Mouse (Mus musculus) spleen, embryonic (tissue): ENCODE measurements around the gene Mrtfb.

Experiments used
- CTCF ChIA-PET: fragments of 350-600 bp; sonication (Branson Sonifier 250); formaldehyde crosslinking; loops from one replicate; lab custom pipeline; 2022; lab: Charles Lee

Mrtfb gene

DNA sequence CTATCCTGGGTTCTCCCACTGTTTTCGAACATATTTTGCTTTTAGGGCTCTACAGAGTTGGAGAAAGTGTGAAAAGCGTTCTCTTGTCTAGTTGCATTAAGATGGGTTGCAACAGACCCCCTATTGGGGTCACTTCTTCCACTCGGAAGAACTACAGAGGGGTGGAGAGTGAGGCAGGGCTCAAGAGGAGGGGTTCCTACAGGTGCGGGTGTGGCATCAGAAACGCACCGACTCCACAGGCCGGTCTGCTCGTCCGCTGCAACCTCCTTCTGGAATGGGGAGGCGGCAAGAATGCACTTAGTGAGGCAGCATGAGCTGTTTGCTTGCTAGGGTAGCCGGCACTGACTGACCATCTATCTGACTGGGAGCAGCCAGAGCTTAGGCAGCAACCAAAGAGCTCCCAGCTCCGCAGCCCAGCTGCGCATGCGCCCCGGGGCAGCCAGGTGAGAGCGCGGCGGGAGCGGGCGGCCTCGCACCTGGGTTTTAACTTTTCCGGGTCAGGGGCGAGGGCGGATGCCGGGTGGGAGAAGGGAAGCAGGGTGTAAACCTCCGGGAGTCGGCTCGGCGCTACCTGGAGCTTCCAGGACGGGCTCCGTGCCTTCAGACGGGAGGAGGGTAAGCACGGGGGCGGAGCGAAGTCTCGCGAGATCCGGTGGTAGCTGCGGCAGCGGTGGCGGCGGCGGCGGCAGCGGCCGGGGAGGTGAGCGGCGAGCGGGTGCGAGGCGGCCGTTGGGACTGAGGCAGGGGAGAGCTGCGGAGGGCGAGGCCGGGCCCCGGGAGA is at the start of gene Mrtfb:
Mrtfb (plus strand) TSS at position 627 of the 781 bp plus-strand sequence.
- CTCF ChIA-PET: no interaction called here

DNA sequence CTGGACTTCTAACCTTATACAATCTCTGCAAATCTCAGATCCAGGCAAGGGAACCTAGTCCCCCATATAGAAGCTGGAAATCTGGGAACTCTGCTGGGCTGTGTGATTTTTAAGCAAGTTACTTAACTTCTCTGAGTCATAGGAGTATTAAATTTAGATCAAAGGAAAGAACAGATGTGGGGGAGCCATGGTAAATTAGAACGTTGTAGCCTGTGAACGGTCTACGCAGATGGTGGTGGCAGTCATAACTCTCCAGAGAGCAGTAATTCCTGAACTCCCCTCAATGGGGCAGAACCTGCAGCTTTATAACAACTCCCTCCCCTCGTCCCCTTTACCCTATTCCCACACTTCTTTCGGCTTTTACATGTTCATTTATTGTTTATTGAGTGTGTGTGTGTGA is 48.6 kb upstream of the Mrtfb start:
- CTCF ChIA-PET: no interaction called here

- CTCF ChIA-PET: no interaction called here
Observed at GRCm38 (mm10) chr16:13208087-13208486, 48.2 kb upstream of the Mrtfb start.

DNA sequence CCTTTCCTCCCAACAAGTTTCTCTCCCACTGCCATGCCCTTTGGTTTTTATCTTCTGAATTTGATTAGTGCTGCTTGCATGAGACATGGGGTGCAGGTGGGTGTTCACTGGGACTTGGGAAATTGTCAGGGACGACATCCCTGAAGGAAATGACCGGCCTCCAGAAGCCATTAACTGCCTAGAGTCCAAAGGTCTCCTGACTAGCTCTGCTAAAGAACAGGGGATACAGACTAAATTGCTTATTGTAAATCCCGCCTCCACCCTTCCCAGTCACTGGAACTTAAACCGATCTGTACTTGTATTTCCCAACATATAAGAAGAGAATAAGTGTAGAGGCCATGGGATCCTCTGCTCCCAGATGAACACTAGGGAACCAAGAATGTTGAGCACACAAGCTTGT is 43.5 kb upstream of the Mrtfb start:
- CTCF ChIA-PET: interaction anchor here (0.6 kb wide), 1 partner anchor 1566 kb away, joined by 4 read pairs; no protein-coding TSS in a partner anchor

DNA sequence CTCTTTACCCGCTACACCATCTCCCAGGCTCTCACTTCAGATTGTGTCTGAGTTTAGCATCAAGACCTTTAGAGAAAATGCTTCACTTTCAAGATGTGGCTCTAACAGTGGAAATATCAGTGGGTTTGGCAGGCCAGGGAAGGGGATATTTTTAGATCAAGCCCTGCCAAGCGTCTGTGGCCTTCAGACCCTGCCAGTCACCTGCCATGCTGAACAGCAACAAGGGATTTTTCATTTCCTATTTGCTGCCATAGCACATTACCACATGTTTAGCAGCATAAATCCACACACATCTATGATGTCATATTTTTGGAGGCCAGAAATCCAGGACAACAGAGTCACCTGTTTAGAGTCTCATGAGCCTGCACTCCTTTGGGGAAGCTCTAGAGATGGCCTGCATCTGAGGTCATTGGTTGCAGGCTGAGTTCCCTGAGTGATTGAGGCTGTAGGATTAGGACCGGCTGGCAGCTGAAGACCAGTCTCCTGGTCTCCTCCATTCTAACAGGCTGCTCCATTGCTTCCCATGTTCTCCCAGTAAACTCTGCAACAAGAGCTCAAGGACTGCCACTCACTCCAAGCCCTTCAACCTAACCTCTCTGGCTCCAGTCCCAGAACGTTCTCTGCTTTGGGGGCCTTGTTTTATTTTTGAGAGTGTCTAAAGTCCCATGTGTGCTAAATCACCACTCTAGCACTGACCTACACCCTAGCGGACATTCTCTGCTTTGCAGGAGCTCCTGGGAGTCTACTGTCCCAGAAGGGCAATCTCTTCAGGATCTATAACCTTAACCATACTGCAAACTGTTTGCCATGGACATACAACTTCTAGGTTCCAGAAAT is 39.9 kb upstream of the Mrtfb start:
- CTCF ChIA-PET: no interaction called here

- CTCF ChIA-PET: no interaction called here
Observed at GRCm38 (mm10) chr16:13217951-13218350, 38.3 kb upstream of the Mrtfb start.

DNA sequence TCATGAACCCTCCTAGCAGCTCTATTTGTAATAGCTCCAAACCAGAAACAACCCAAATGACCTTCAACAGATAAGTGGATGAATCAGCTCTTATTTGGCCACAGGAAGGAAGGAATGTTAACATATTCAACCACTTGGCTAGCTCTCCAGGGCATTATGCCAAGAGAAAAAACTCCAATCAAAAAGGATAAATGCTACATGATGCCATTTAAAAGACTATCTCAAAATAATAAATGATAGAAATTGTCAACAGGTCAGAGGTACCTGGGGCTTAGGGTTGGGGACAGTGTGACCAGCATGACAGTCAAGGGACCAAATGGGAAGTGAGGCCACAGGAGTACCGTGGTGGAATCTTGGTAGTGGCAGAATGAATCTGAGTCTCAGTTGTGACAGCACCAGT is 34.8 kb upstream of the Mrtfb start:
- CTCF ChIA-PET: no interaction called here

DNA sequence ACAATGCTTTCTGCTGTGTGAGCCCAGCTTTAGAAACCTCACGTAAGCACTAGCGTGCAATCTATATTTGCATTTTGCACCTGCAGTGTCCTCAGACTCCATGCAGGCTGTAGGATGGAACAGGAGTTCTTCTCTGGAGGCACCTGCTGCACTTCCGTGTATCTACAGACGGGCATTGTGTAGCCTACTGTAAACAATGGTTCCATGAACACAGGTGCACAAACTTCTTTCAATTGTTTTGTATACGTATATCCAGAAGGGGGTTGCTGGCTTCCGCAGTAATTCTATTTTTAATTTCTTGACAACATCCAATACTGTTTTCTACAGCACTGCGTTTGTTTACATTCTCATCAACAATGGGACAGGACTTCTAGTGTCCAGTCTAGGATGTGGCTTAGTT is 24.2 kb upstream of the Mrtfb start:
- CTCF ChIA-PET: no interaction called here

GRCm38 (mm10) chr16:13232912-13233802 is 23.1 kb upstream of the Mrtfb start:
- CTCF ChIA-PET: no interaction called here

- CTCF ChIA-PET: interaction anchor here (0.6 kb wide), 1 partner anchor 404 kb away, joined by 3 read pairs; no protein-coding TSS in a partner anchor
Observed at GRCm38 (mm10) chr16:13239039-13239438, 17.2 kb upstream of the Mrtfb start.

DNA sequence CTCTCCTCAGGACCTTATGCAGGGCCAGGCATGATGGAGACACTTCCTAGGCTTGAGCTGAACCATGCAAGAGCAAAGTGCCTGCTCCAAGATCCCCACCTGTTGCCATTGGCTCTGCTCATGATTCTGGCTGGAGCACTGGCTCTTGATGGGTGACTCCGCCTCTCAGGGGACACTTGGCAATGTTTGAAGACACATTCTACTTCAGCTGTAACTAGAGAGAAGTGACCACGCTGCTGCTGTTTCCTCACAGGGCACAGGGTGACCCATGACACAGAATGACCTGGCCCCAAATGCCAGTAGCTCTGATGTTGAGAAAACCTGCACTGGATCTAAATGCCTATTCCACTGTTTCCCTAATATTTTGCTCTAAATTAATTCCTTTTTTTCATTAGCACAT is 16.7 kb upstream of the Mrtfb start:
- CTCF ChIA-PET: no interaction called here

GRCm38 (mm10) chr16:13240326-13240725 is 16.0 kb upstream of the Mrtfb start:
- CTCF ChIA-PET: no interaction called here

GRCm38 (mm10) chr16:13245658-13246057 is 10.6 kb upstream of the Mrtfb start:
- CTCF ChIA-PET: no interaction called here

DNA sequence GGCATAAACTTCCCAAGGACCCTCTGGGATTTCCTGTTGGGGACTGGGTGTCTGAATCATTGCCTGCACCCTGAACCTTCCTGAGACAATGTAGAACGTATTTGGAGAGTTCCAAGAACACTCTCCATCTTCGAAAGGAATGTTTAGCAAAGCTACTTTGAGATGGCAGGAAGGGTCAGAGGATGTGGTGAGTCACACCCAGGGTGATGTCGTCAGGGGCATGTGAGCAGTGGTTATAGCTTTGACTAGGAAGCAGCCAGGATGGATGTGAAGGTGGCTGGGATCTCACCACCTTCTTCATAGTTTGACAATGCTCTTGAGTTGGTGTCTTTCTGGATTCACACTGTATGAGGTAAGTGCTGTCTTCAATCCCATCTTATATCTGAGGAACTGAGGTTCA is 9.4 kb upstream of the Mrtfb start:
- CTCF ChIA-PET: no interaction called here

- CTCF ChIA-PET: no interaction called here
Observed at GRCm38 (mm10) chr16:13250061-13250460, 6.2 kb upstream of the Mrtfb start.

- CTCF ChIA-PET: no interaction called here
Observed at GRCm38 (mm10) chr16:13256667-13257527, 616 bp downstream of the Mrtfb start.

- CTCF ChIA-PET: no interaction called here
Observed at GRCm38 (mm10) chr16:13257528-13257835, 1.2 kb downstream of the Mrtfb start.

- CTCF ChIA-PET: no interaction called here
Observed at GRCm38 (mm10) chr16:13259026-13259425, 2.7 kb downstream of the Mrtfb start.

DNA sequence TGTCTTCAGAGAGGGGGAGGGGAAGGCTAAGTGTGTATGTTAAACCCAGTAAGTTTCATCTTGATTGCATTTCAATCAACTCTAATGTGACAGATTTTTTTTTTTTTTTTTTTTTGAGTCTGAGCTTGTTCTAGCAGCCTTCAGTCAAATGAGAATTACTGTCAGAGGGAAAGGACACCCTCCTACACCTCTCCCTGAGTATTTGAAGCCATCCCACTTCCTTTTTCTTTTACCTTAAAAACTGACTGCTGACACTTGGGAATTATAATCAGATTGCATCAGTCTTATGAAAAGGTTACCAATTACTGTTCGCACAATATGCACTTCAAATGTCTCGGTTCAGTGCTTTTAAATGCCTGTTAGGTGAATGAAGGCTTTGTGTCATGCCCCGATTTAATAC is 10.0 kb downstream of the Mrtfb start:
- CTCF ChIA-PET: interaction anchor here (0.6 kb wide), 1 partner anchor 107 kb away, joined by 8 read pairs; no protein-coding TSS in a partner anchor

DNA sequence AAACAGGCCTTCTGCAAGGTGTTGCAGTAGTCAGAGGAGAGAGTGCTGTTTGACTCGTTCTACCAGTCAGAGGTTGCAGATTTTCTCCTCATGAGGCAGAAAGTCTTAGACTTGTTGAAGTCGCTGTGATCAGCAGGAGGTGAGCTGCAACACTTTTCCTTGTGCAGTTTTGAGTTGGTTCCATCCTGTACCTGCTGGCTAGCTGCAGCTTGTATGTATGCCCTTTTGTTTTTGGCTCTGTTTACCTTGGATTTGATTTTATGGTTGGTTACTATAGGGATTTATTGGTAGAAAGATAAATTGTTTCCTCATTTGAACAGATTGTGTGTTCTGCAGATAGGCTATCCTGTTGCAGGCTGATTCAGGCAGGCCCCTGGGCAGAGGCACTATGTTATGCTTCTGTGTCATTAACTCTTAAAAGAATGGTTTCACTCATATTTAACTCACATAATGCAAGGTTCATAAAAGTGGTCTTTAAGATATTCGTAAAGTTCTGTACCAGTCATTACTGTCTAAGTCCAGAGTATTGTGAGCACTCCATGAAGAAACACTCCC is 11.1 kb downstream of the Mrtfb start:
- CTCF ChIA-PET: no interaction called here

DNA sequence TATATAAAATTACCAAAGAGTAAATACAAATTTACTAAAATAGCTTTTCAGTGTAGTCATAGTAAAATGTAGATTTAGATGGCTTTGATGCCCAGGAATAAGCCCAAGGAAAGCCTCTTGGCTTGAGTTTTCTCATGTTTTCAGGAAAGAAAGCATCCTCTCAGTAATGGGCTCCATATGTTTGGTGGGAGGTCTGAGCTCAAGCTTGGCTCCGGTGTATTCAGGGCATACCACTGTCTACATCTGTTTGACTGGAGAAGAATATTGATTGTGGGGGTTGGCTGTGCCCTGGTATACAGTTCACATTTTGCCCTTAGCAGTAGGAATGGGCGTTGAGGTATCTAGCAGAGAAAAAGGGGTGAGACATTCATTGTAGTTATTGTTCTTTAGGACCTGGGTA is 13.1 kb downstream of the Mrtfb start:
- CTCF ChIA-PET: no interaction called here
